Mouse (Mus musculus): ENCODE measurements at regions not wholly inside any gene's neighbourhood (a gene's known extent, or its start where the extent isn't known, plus 50 kb on each side); places are given as distances from the start of the nearest gene placed in this dataset.

GRCm38 (mm10) chr8:118042253-118042860, 240.6 kb upstream of the Mphosph6 start:
- Histone ChIP-seq H3K36me3 (replicated peaks in 1 of 2; ENCODE audit: control insufficient read depth in 1 of 2, insufficient read depth in 1 of 2, low read length in 1 of 2) (no peaks in the 10 kb centered on the region), H3K4me1 (ENCODE audit: control insufficient read depth in 1 of 2, insufficient read depth in 2 of 2) (no peaks in the 10 kb centered on the region), H3K4me2 (ENCODE audit: insufficient read depth, low read depth, poor library complexity, severe bottlenecking) (no peak overlapping the region), H3K9me3 (replicated peaks; ENCODE audit: low read length) (peaks cover 52% of the 10 kb centered on the region), H3K79me2 (replicated peaks; ENCODE audit: control insufficient read depth, extremely low read depth, insufficient read depth, poor library complexity, severe bottlenecking) (no peaks in the 10 kb centered on the region), H3K27me3 (replicated peaks) (no peaks in the 10 kb centered on the region), H3K27ac (ENCODE audit: insufficient read depth, low read depth) (no peak overlapping the region), H3K4me3 (replicated peaks in 1 of 3; ENCODE audit: low read depth in 2 of 3, low read length in 2 of 3, poor library complexity in 1 of 3) (no peak overlapping the region), H3K9ac (ENCODE audit: insufficient read depth, low read depth) (no peak overlapping the region)
- dilution Hi-C loops (cut with MboI; ENCODE audit: extremely low pct_ligation_motif_present, extremely low pct_unique_long_range_greater_than_20kb, low sequenced_read_pairs) (no loop called here), in situ Hi-C loops (cut with MboI; ENCODE audit: low pct_ligation_motif_present, low pct_unique_long_range_greater_than_20kb, low sequenced_read_pairs) (no loop called here)
- TF ChIP-seq EP300 (IDR thresholded peaks at IDR 0.05; ENCODE audit: low read length) (no peak), POLR2AphosphoS2 (IDR thresholded peaks at IDR 0.05; ENCODE audit: low read depth, low read length) (no peak), ZC3H11A (IDR thresholded peaks at IDR 0.05; ENCODE audit: low read depth, low read length) (no peak), ZKSCAN1 (IDR thresholded peaks at IDR 0.05; ENCODE audit: borderline replicate concordance, low read depth, low read length) (no peak), KAT2A (IDR thresholded peaks at IDR 0.05; ENCODE audit: insufficient replicate concordance, low read length) (no peak)
- no peak for DNase-seq (ENCODE audit: extremely low read depth)

GRCm38 (mm10) chr8:118041253-118041652, 239.5 kb upstream of the Mphosph6 start:
- no peaks in the 10 kb centered on the region for H3K4me1 ChIP-seq (ENCODE audit: control insufficient read depth in 1 of 2, insufficient read depth in 2 of 2)
- H3K79me2 ChIP-seq (replicated peaks; ENCODE audit: control insufficient read depth, extremely low read depth, insufficient read depth, poor library complexity, severe bottlenecking) = no peaks in the 10 kb centered on the region
- H3K36me3 ChIP-seq (replicated peaks in 1 of 2; ENCODE audit: control insufficient read depth in 1 of 2, insufficient read depth in 1 of 2, low read length in 1 of 2) = no peaks in the 10 kb centered on the region
- in situ Hi-C loops (cut with MboI; ENCODE audit: low pct_ligation_motif_present, low pct_unique_long_range_greater_than_20kb, low sequenced_read_pairs) = no loop called here
- TF ChIP-seq POLR2AphosphoS2 (IDR thresholded peaks at IDR 0.05; ENCODE audit: low read depth, low read length) (no peak), UBTF (IDR thresholded peaks at IDR 0.05; ENCODE audit: low read depth, low read length) (no peak), RAD21 (IDR thresholded peaks at IDR 0.05; ENCODE audit: low read depth, low read length) (no peak), BHLHE40 (IDR thresholded peaks at IDR 0.05; ENCODE audit: low read depth, low read length) (no peak), HCFC1 (IDR thresholded peaks at IDR 0.05; ENCODE audit: low read depth, low read length) (no peak), MAFK (IDR thresholded peaks at IDR 0.05; ENCODE audit: insufficient replicate concordance, low read length) (no peak), IRF4 (IDR thresholded peaks at IDR 0.05; ENCODE audit: low read depth, low read length) (no peak), CTCF (conservative IDR thresholded peaks at IDR 0.05 in 1 of 2, IDR thresholded peaks at IDR 0.05 in 1 of 2; ENCODE audit: low read depth in 2 of 2, low read length in 2 of 2) (no peak), KAT2A (IDR thresholded peaks at IDR 0.05; ENCODE audit: insufficient replicate concordance, low read length) (no peak), E2F4 (IDR thresholded peaks at IDR 0.05; ENCODE audit: insufficient replicate concordance, low read depth, low read length) (no peak), RCOR1 (conservative IDR thresholded peaks at IDR 0.05; ENCODE audit: low read depth, low read length) (no peak), MAX (IDR thresholded peaks at IDR 0.05; ENCODE audit: low read length) (no peak)
- H3K9me3 ChIP-seq (replicated peaks; ENCODE audit: low read length) = peaks cover 61% of the 10 kb centered on the region
- no peak overlapping the region for H3K9ac ChIP-seq (ENCODE audit: insufficient read depth, low read depth)
- dilution Hi-C loops (cut with MboI; ENCODE audit: extremely low pct_ligation_motif_present, extremely low pct_unique_long_range_greater_than_20kb, low sequenced_read_pairs) = no loop called here
- no peak overlapping the region for H3K27ac ChIP-seq (ENCODE audit: insufficient read depth, low read depth)
- no peak overlapping the region for H3K4me3 ChIP-seq (replicated peaks in 1 of 3; ENCODE audit: low read depth in 2 of 3, low read length in 2 of 3, poor library complexity in 1 of 3)
- no peaks in the 10 kb centered on the region for H3K27me3 ChIP-seq (replicated peaks)
- no peak for DNase-seq (ENCODE audit: extremely low read depth)
- no peak overlapping the region for H3K4me2 ChIP-seq (ENCODE audit: insufficient read depth, low read depth, poor library complexity, severe bottlenecking)
